Mouse (Mus musculus) heart, adult 2 months (tissue): ENCODE measurements around the gene Il1rl2.

Experiments used
- CTCF ChIP-seq: fragments of 200-600 bp; IDR thresholded peaks from 2 replicates; pipeline ENCODE4 v1.8.1; 2022; ENCODE audit warnings: antibody characterized with exemption, mild to moderate bottlenecking, moderate library complexity
- POLR2A ChIP-seq: fragments of 200-500 bp; IDR thresholded peaks from 2 replicates; pipeline ENCODE4 v1.6.1; 2011; ENCODE audit warnings: mild to moderate bottlenecking, low read depth, low read length, control low read depth; ENCODE audit not compliant: insufficient read depth

DNA sequence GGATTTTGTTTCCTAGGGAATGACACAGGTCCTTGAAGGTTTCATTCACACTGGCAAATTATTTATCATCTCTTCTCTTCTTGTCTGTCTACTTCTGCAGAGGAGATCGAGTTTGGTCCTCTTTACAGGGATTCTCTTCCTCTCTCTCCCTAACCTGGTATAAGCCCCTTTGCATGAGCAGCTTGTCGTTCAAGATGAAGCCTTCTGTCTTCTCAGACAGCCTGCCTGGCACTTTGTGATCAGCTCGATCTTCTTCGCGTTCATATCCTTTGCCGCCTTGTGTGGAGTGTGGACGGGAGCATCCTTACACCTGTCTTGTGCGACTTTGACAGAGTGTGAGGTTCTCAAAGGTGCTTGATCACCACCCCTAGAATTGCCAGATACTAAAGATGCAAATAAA is 5.8 kb downstream of the Il1rl2 start:
- TF ChIP-seq CTCF (no peak), POLR2A (no peak)
